Mouse (Mus musculus) forebrain, embryonic 12.5 days (tissue): ENCODE results near the gene Olfr1294. TPM values are rescaled to one million over a fixed set of nuclear protein-coding genes. Genes with fewer than 3 reads are reported as not detected.

Experiments
- ATAC-seq: fragments of 200-750 bp; cut with Nextera tagmentation; 2 replicates; pipeline ENCODE4 v1.8.0; 2017; ENCODE audit warnings: moderate TSS enrichment; ENCODE audit not compliant: low FRiP score
- H3K27ac ChIP-seq: fragments of 300-500 bp; sonication (generic); 2 replicates; pipeline ENCODE4 v1.5.1; 2016; ENCODE audit warnings: mild to moderate bottlenecking
- H3K27me3 ChIP-seq: fragments of 300-500 bp; sonication (generic); 2 replicates; pipeline ENCODE4 v1.6.1; 2016; ENCODE audit warnings: mild to moderate bottlenecking
- H3K36me3 ChIP-seq: fragments of 300-500 bp; sonication (generic); replicated peaks from 2 replicates; pipeline ENCODE4 v1.6.1; 2016; ENCODE audit warnings: mild to moderate bottlenecking
- H3K4me1 ChIP-seq: fragments of 300-500 bp; sonication (generic); 2 replicates; pipeline ENCODE4 v1.6.1; 2016
- H3K4me2 ChIP-seq: fragments of 300-500 bp; sonication (generic); 2 replicates; pipeline ENCODE4 v1.6.1; 2016; ENCODE audit warnings: mild to moderate bottlenecking, moderate library complexity
- H3K4me3 ChIP-seq: fragments of 300-500 bp; sonication (generic); replicated peaks from 2 replicates; pipeline ENCODE4 v1.5.1; 2016; ENCODE audit warnings: mild to moderate bottlenecking
- H3K9ac ChIP-seq: fragments of 300-500 bp; sonication (generic); 2 replicates; pipeline ENCODE4 v1.6.1; 2016; ENCODE audit warnings: mild to moderate bottlenecking
- H3K9me3 ChIP-seq: fragments of 300-500 bp; sonication (generic); 2 replicates; pipeline ENCODE4 v1.6.1; 2016
- WGBS: fragments of 180-500 bp; shearing (Covaris S2); methylation state at CpG from one replicate; pipeline ENCODE4 v1.1.7; 2016; 5-methylcytosine and 5-hydroxymethylcytosine counted together
- polyA plus RNA-seq: library from polyadenylated mRNA; unstranded; fragments of >200 nt; fragmentation: Nextera tagmentation; extraction: Ambion mirVana; gene quantifications from 2 replicates; pipeline ENCODE4 v1.2.1, GENCODE M21; 2016

Olfr1294 gene
- polyA plus RNA-seq: not detected in 2 replicates

DNA sequence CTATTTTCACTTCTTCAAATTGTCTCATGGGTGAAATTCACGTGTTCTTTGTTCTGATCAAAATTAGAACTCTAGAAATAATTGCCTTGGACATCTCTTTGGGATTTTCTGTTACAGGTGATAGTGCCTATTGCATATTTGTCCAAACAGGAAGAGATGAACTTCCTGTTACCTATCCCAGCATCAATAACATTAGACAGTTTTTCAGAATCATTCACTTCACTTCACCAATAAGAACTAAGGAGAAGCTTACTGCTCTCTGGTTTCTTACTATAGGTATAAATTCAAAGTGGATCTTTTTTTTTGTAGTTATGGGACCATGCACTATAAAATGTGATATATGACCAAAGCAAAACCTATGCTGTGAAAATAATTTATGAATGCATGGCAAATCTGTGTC is at the start of gene Olfr1294:
TSS of gene Olfr1294 (minus strand) at position 101 of the 400 bp plus-strand sequence.
- Histone ChIP-seq H3K4me3 (no peak within 1 kb of the TSS), H3K4me2 (no peak within 1 kb of the TSS), H3K4me1 (no peaks in the 10 kb centered on the region), H3K27ac (no peak within 1 kb of the TSS), H3K27me3 (no peaks in the 10 kb centered on the region), H3K36me3 (no peaks in the 10 kb centered on the region), H3K9ac (no peak within 1 kb of the TSS), H3K9me3 (no peaks in the 10 kb centered on the region)
- WGBS: 54% methylated on average over 1 of the region's 1 CpGs
- ATAC-seq: no peak

GRCm38 (mm10) chr2:111569581-111569980 is 29.5 kb upstream of the Olfr1294 start, which contains the start of gene Olfr1295:
Gene Olfr1295 (minus strand): TSS chr2:111569681.
- no peak for ATAC-seq
- Histone ChIP-seq H3K9ac (no peak within 1 kb of the TSS), H3K4me3 (no peak within 1 kb of the TSS), H3K27ac (no peak within 1 kb of the TSS), H3K4me2 (no peak within 1 kb of the TSS), H3K4me1 (no peaks in the 10 kb centered on the region), H3K27me3 (no peaks in the 10 kb centered on the region), H3K36me3 (no peaks in the 10 kb centered on the region), H3K9me3 (no peaks in the 10 kb centered on the region)

DNA sequence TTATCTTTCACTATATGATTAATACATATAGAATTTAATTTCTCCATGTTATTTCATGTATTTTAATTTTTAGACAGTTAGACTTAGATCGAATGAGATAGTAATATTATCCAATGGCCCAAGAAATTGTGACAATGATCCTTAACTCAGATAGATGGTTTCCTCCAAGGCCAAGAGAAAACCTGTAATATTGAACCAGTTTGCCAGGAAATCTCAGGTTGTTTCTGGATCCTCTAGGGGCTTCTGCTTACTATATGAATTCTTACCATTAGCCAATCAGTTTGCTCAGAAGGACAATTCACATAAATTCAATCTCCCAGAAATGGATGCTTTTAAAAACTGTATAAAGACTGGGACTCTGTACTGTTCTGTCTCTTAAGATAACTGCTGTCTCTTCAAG is 15.2 kb downstream of the Olfr1294 start, which contains the start of gene Olfr1293-ps:
TSS of gene Olfr1293-ps (plus strand) at position 301 of the 400 bp plus-strand sequence.
- ATAC-seq: no peak
- Histone ChIP-seq H3K27ac (no peak within 1 kb of the TSS), H3K27me3 (no peaks in the 10 kb centered on the region), H3K4me1 (no peaks in the 10 kb centered on the region), H3K4me3 (no peak within 1 kb of the TSS), H3K36me3 (no peaks in the 10 kb centered on the region), H3K9me3 (0 out of 2 replicates have a peak, but pooled peaks cover 2% of the 10 kb centered on the region), H3K4me2 (no peak within 1 kb of the TSS), H3K9ac (no peak within 1 kb of the TSS)
- 93% methylated on average over 1 of the region's 1 CpGs for WGBS

- 93% methylated on average over 10 of the region's 10 CpGs for WGBS
- H3K27ac ChIP-seq: no peak overlapping the region
- no peak overlapping the region for H3K4me2 ChIP-seq
- H3K9ac ChIP-seq: no peak overlapping the region
- no peaks in the 10 kb centered on the region for H3K36me3 ChIP-seq
- 0 out of 2 replicates have a peak, but pooled peaks cover 6% of the 10 kb centered on the region for H3K9me3 ChIP-seq
- H3K4me1 ChIP-seq: no peaks in the 10 kb centered on the region
- no peak overlapping the region for H3K4me3 ChIP-seq
- no peak for ATAC-seq
- H3K27me3 ChIP-seq: no peaks in the 10 kb centered on the region
Observed at GRCm38 (mm10) chr2:111517451-111517850, 22.6 kb downstream of the Olfr1294 start.

DNA sequence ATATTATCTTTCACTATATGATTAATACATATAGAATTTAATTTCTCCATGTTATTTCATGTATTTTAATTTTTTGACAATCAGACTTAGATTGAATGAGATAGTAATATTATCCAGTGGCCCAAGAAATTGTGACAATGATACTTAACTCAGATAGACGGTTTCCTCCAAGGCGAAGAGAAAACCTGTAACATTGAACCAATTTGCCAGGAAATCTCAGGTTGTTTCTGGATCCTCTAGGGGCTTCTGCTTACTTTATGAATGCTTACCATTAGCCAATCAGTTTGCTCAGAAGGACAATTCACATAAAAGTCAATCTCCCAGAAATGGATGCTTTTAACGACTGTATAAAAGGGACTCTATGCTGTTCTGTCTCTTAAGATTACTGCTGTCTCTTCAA is 43.2 kb downstream of the Olfr1294 start, which contains the start of gene Olfr1291-ps1:
TSS of gene Olfr1291-ps1 (plus strand) at position 301 of the 400 bp plus-strand sequence.
- Histone ChIP-seq H3K9ac (no peak within 1 kb of the TSS), H3K4me3 (no peak within 1 kb of the TSS), H3K27me3 (no peaks in the 10 kb centered on the region), H3K36me3 (no peaks in the 10 kb centered on the region), H3K4me2 (no peak within 1 kb of the TSS), H3K9me3 (no peaks in the 10 kb centered on the region), H3K4me1 (no peaks in the 10 kb centered on the region), H3K27ac (no peak within 1 kb of the TSS)
- no peak for ATAC-seq
- 91% methylated on average over 3 of the region's 3 CpGs for WGBS

GRCm38 (mm10) chr2:111493729-111494128 is 46.4 kb downstream of the Olfr1294 start, which contains the start of gene Olfr1290:
Gene Olfr1290 (minus strand): TSS chr2:111493829.
- ATAC-seq: no peak
- H3K27ac ChIP-seq: no peak within 1 kb of the TSS
- no peaks in the 10 kb centered on the region for H3K4me1 ChIP-seq
- H3K4me2 ChIP-seq: no peak within 1 kb of the TSS
- no peaks in the 10 kb centered on the region for H3K27me3 ChIP-seq
- H3K36me3 ChIP-seq: no peaks in the 10 kb centered on the region
- no peak within 1 kb of the TSS for H3K4me3 ChIP-seq
- no peak within 1 kb of the TSS for H3K9ac ChIP-seq
- WGBS: 81% methylated on average over 5 of the region's 5 CpGs
- no peaks in the 10 kb centered on the region for H3K9me3 ChIP-seq

Other genes starting within 250 kb of the Olfr1294 start
- not detected in 2 replicates for gene Olfr1279, start 239.7 kb downstream of the Olfr1294 start, polyA plus RNA-seq
- gene Olfr1280, start 226.3 kb downstream of the Olfr1294 start, polyA plus RNA-seq: not detected in 2 replicates
- gene Olfr1281, start 213.8 kb downstream of the Olfr1294 start, polyA plus RNA-seq: not detected in 2 replicates
- not detected in 2 replicates for gene Olfr1282, start 204.2 kb downstream of the Olfr1294 start, polyA plus RNA-seq
- not detected in 2 replicates for gene Olfr1283, start 173.5 kb downstream of the Olfr1294 start, polyA plus RNA-seq
- gene Olfr1284, start 164.8 kb downstream of the Olfr1294 start, polyA plus RNA-seq: not detected in 2 replicates
- gene Olfr1286, start 117.2 kb downstream of the Olfr1294 start, polyA plus RNA-seq: not detected in 2 replicates
- gene Olfr1287, start 91.1 kb downstream of the Olfr1294 start, polyA plus RNA-seq: not detected in 2 replicates
- gene Olfr1288, start 66.2 kb downstream of the Olfr1294 start, polyA plus RNA-seq: not detected in 2 replicates
- not detected in 2 replicates for gene Olfr1289, start 59.5 kb downstream of the Olfr1294 start, polyA plus RNA-seq
- gene Olfr1290, start 46.5 kb downstream of the Olfr1294 start, polyA plus RNA-seq: not detected in 2 replicates
- gene Olfr1291-ps1, start 43.1 kb downstream of the Olfr1294 start, polyA plus RNA-seq: not detected in 2 replicates
- not detected in 2 replicates for gene Olfr1293-ps, start 15.1 kb downstream of the Olfr1294 start, polyA plus RNA-seq
- not detected in 2 replicates for gene Olfr1295, start 29.4 kb upstream of the Olfr1294 start, polyA plus RNA-seq
- not detected in 2 replicates for gene Olfr1297, start 86.2 kb upstream of the Olfr1294 start, polyA plus RNA-seq
- not detected in 2 replicates for gene Olfr1298, start 108.9 kb upstream of the Olfr1294 start, polyA plus RNA-seq
- gene Olfr1299, start 121.1 kb upstream of the Olfr1294 start, polyA plus RNA-seq: not detected in 2 replicates
- gene Olfr1301, start 210.7 kb upstream of the Olfr1294 start, polyA plus RNA-seq: not detected in 2 replicates
- gene Olfr1302, start 237.1 kb upstream of the Olfr1294 start, polyA plus RNA-seq: not detected in 2 replicates